Mouse (Mus musculus) CH12.LX (cell line): ENCODE results near the gene Vtcn1. TPM values are rescaled to one million over a fixed set of nuclear protein-coding genes. Genes with fewer than 3 reads are reported as not detected.

Experiments used
- DNase-seq: peaks from one replicate; pipeline ENCODE4 v3.0.0-alpha.2; 2013; ENCODE audit errors: extremely low read depth
- H3K27ac ChIP-seq: 2 replicates; pipeline ENCODE4 v1.5.1; 2012; ENCODE audit warnings: low read depth, mild to moderate bottlenecking, control low read depth, moderate library complexity; ENCODE audit not compliant: insufficient read depth
- H3K27me3 ChIP-seq: replicated peaks from 2 replicates; pipeline ENCODE3; 2012; ENCODE audit warnings: inconsistent platforms
- H3K36me3 ChIP-seq, 2 experiments: replicated peaks in 1 of 2; 2 replicates each; pipeline versions ENCODE3 to v1.6.1; 2012; ENCODE audit warnings: inconsistent platforms in 1 of 2, low read length in 1 of 2, mild to moderate bottlenecking in 1 of 2, mixed read lengths in 1 of 2, moderate library complexity in 1 of 2; ENCODE audit not compliant: control insufficient read depth in 1 of 2, insufficient read depth in 1 of 2
- H3K4me1 ChIP-seq, 2 experiments: 2 replicates each; pipeline ENCODE4 v1.6.1; 2012; ENCODE audit warnings: inconsistent platforms in 1 of 2, moderate library complexity in 1 of 2; ENCODE audit not compliant: insufficient read depth in 2 of 2, control insufficient read depth in 1 of 2
- H3K4me2 ChIP-seq: 2 replicates; pipeline ENCODE4 v1.6.1; 2012; ENCODE audit warnings: low read depth, mild to moderate bottlenecking, control low read depth; ENCODE audit not compliant: poor library complexity, insufficient read depth, severe bottlenecking
- H3K4me3 ChIP-seq, 3 experiments: fragments of 150-350 bp in 1 of 3; sonication (generic) in 1 of 3; replicated peaks in 1 of 3; 2 replicates each; pipeline versions ENCODE3 to v1.5.1; 2011 to 2012; ENCODE audit warnings: low read depth in 2 of 3, low read length in 2 of 3, mild to moderate bottlenecking in 2 of 3, moderate library complexity in 2 of 3, control low read depth in 1 of 3, improper control_type of control experiment in 1 of 3, inconsistent platforms in 1 of 3, mixed read lengths in 1 of 3; ENCODE audit not compliant: poor library complexity in 1 of 3
- H3K79me2 ChIP-seq: replicated peaks from 2 replicates; pipeline ENCODE4 v1.6.1; 2012; ENCODE audit warnings: mild to moderate bottlenecking, moderate library complexity; ENCODE audit not compliant: control insufficient read depth, poor library complexity, insufficient read depth, severe bottlenecking; ENCODE audit errors: extremely low read depth
- H3K9ac ChIP-seq: 2 replicates; pipeline ENCODE4 v1.6.1; 2012; ENCODE audit warnings: low read depth, mild to moderate bottlenecking, control low read depth, moderate library complexity; ENCODE audit not compliant: insufficient read depth
- H3K9me3 ChIP-seq: replicated peaks from 2 replicates; pipeline ENCODE3; 2012; ENCODE audit warnings: low read length, inconsistent platforms, mixed read lengths
- BHLHE40 ChIP-seq: IDR thresholded peaks from 2 replicates; pipeline ENCODE4 v1.6.1; 2011; ENCODE audit warnings: mild to moderate bottlenecking, low read depth, low read length, improper control_type of control experiment
- CHD2 ChIP-seq: IDR thresholded peaks from 2 replicates; pipeline ENCODE4 v1.6.1; 2011; ENCODE audit warnings: low read length, improper control_type of control experiment
- CTCF ChIP-seq, 2 experiments: IDR thresholded peaks in 1 of 2; conservative IDR thresholded peaks in 1 of 2; 2 replicates each; pipeline ENCODE4 v1.5.1; 2011 to 2012; ENCODE audit warnings: low read depth in 2 of 2, low read length in 2 of 2, improper control_type of control experiment in 1 of 2, inconsistent platforms in 1 of 2, mild to moderate bottlenecking in 1 of 2, moderate library complexity in 1 of 2
- E2F4 ChIP-seq: IDR thresholded peaks from 2 replicates; pipeline ENCODE4 v1.6.1; 2011; ENCODE audit warnings: low read depth, low read length, improper control_type of control experiment; ENCODE audit not compliant: insufficient replicate concordance
- ELF1 ChIP-seq: IDR thresholded peaks from 2 replicates; pipeline ENCODE4 v1.6.1; 2014; ENCODE audit warnings: low read depth, mild to moderate bottlenecking, inconsistent platforms, low read length, improper control_type of control experiment
- ETS1 ChIP-seq: conservative IDR thresholded peaks from 2 replicates; pipeline ENCODE4 v1.6.1; 2012; ENCODE audit warnings: low read depth, mild to moderate bottlenecking, inconsistent platforms, low read length, improper control_type of control experiment, moderate library complexity
- GABPA ChIP-seq: IDR thresholded peaks from 2 replicates; pipeline ENCODE4 v1.6.1; 2012; ENCODE audit warnings: low read depth, low read length, improper control_type of control experiment, inconsistent platforms; ENCODE audit not compliant: insufficient replicate concordance
- JUN ChIP-seq: IDR thresholded peaks from 2 replicates; pipeline ENCODE4 v1.6.1; 2011; ENCODE audit warnings: low read depth, mild to moderate bottlenecking, low read length, improper control_type of control experiment, moderate library complexity; ENCODE audit not compliant: insufficient read depth
- KAT2A ChIP-seq: IDR thresholded peaks from 2 replicates; pipeline ENCODE4 v1.6.1; 2012; ENCODE audit warnings: low read length, improper control_type of control experiment, inconsistent platforms; ENCODE audit not compliant: insufficient replicate concordance
- MXI1 ChIP-seq: IDR thresholded peaks from 2 replicates; pipeline ENCODE4 v1.6.1; 2011; ENCODE audit warnings: mild to moderate bottlenecking, low read depth, low read length, improper control_type of control experiment
- MYC ChIP-seq: IDR thresholded peaks from 2 replicates; pipeline ENCODE4 v1.6.1; 2011; ENCODE audit warnings: low read depth, mild to moderate bottlenecking, improper control_type of control experiment, low read length
- SMC3 ChIP-seq: IDR thresholded peaks from 2 replicates; pipeline ENCODE4 v1.6.1; 2011; ENCODE audit warnings: low read depth, low read length, improper control_type of control experiment
- USF2 ChIP-seq: conservative IDR thresholded peaks from 2 replicates; pipeline ENCODE4 v1.6.1; 2011; ENCODE audit warnings: low read depth, low read length, improper control_type of control experiment
- ZC3H11A ChIP-seq: IDR thresholded peaks from 2 replicates; pipeline ENCODE4 v1.6.1; 2012; ENCODE audit warnings: low read depth, mild to moderate bottlenecking, inconsistent platforms, low read length, improper control_type of control experiment
- ZMIZ1 ChIP-seq: IDR thresholded peaks from 2 replicates; pipeline ENCODE4 v1.6.1; 2012; ENCODE audit warnings: low read depth, mild to moderate bottlenecking, inconsistent platforms, low read length, improper control_type of control experiment
- dilution Hi-C: fragments of 300-500 bp; cut with MboI; formaldehyde crosslinking; loops from 2 replicates; pipeline ENCODE4 v1.14.3; 2020; ENCODE audit warnings: low sequenced_read_pairs; ENCODE audit not compliant: extremely low pct_unique_long_range_greater_than_20kb, extremely low pct_ligation_motif_present
- in situ Hi-C: fragments of 300-500 bp; cut with MboI; formaldehyde crosslinking; loops from 3 replicates; pipeline ENCODE4 v1.14.3; 2019; ENCODE audit warnings: low sequenced_read_pairs, low pct_ligation_motif_present, low pct_unique_long_range_greater_than_20kb, mixed read lengths
- polyA plus RNA-seq: library from polyadenylated mRNA; unstranded; fragments of >175 nt; gene quantifications from 2 replicates; pipeline ENCODE4 v1.2.1, GENCODE M21; 2012; ENCODE audit warnings: low read depth; ENCODE audit not compliant: insufficient read length
- total RNA-seq, 2 experiments: library from RNA; depleted of rRNA; stranded (reverse); fragments of 300-350 nt in 1 of 2; fragments of >200 nt in 1 of 2; gene quantifications; 2 replicates each; pipeline ENCODE4 v1.2.3; 2012 to 2014

Vtcn1 gene
- total and polyA plus RNA-seq, 3 experiments = 0.04 to 0.14 TPM; not detected in 1

DNA sequence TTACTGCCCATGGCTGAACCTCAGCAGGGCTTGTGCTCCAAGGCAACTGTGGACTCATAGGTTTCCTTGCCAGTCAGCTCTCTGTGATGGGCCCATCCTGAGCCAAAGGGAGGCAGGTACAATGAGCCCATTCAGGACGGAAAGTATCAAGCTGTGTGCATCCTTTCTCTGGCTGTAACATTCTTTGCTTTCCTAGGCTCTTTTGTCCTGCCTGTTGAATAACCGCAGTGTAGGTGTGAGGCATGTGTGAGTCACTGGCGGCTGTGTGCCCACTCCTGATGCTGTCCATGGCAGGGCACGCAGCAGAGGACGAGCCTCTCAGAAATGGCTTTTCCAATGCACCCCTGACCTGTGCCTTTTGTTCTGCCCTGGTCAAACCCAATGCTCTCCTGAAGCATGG lies 41.7 kb downstream of the Vtcn1 start:
- Histone ChIP-seq H3K9ac (no peak overlapping the region), H3K79me2 (no peaks in the 10 kb centered on the region), H3K27me3 (no peaks in the 10 kb centered on the region), H3K27ac (no peak overlapping the region), H3K4me1 (peaks cover 3 to 5% of the 10 kb centered on the region in 2 experiments; a peak in 1 of 4 replicates), H3K36me3 (no peaks in the 10 kb centered on the region), H3K4me2 (no peak overlapping the region), H3K4me3 (no peak overlapping the region), H3K9me3 (peaks cover 4% of the 10 kb centered on the region)
- in situ Hi-C loops (no loop called here), dilution Hi-C loops (no loop called here)
- TF ChIP-seq E2F4 (no peak), SMC3 (no peak), ZMIZ1 (no peak), MYC (no peak), ELF1 (no peak), CTCF (conservative IDR thresholded peaks at IDR 0.05 in 1 of 2, IDR thresholded peaks at IDR 0.05 in 1 of 2; ENCODE audit: low read depth in 2 of 2, low read length in 2 of 2) (no peak), MXI1 (no peak), JUN (no peak)
- no peak for DNase-seq

- dilution Hi-C loops = no loop called here
- H3K36me3 ChIP-seq = no peaks in the 10 kb centered on the region
- TF ChIP-seq GABPA (no peak), CHD2 (no peak), KAT2A (no peak), ETS1 (no peak), USF2 (no peak), MYC (no peak)
- no peak overlapping the region for H3K27ac ChIP-seq
- no peaks in the 10 kb centered on the region for H3K9me3 ChIP-seq
- no peaks in the 10 kb centered on the region for H3K4me1 ChIP-seq
- no peak overlapping the region for H3K4me2 ChIP-seq
- in situ Hi-C loops = no loop called here
- no peaks in the 10 kb centered on the region for H3K79me2 ChIP-seq
- no peaks in the 10 kb centered on the region for H3K27me3 ChIP-seq
- H3K9ac ChIP-seq = no peak overlapping the region
- no peak for DNase-seq
- H3K4me3 ChIP-seq = no peak overlapping the region
Measured at GRCm38 (mm10) chr3:100877057-100877456, 51.8 kb downstream of the Vtcn1 start.

GRCm38 (mm10) chr3:100881403-100881802 lies 56.1 kb downstream of the Vtcn1 start:
- no peaks in the 10 kb centered on the region for H3K27me3 ChIP-seq
- TF ChIP-seq SMC3 = no peak
- TF ChIP-seq ZC3H11A = no peak
- TF ChIP-seq BHLHE40 = no peak
- no peak for TF ChIP-seq JUN
- H3K36me3 ChIP-seq = no peaks in the 10 kb centered on the region
- in situ Hi-C loops (no loop called here), dilution Hi-C loops (no loop called here)
- H3K9ac ChIP-seq = no peak overlapping the region
- no peak overlapping the region for H3K4me2 ChIP-seq
- no peak for DNase-seq
- H3K4me3 ChIP-seq = no peak overlapping the region
- H3K27ac ChIP-seq = no peak overlapping the region
- H3K4me1 ChIP-seq = peaks cover 0 to 4% of the 10 kb centered on the region in 2 experiments; a peak in 1 of 4 replicates
- no peaks in the 10 kb centered on the region for H3K79me2 ChIP-seq
- no peaks in the 10 kb centered on the region for H3K9me3 ChIP-seq
